Mouse (Mus musculus): Measurements from ENCODE around the gene Fuz. TPM values are rescaled to one million over a fixed set of nuclear protein-coding genes. Genes with fewer than 3 reads are reported as not detected.

The Fuz gene
- polyA plus RNA-seq, 1 experiment from 2014 or later = 17.6 TPM

GRCm38 (mm10) chr7:44864595-44865542 lies 31.0 kb upstream of the Fuz start:
- Histone ChIP-seq H3K4me1 (replicated peaks; ENCODE audit: control insufficient read depth, insufficient read depth, low read length) (peaks cover 39% of the 10 kb centered on the region), H3K27me3 (replicated peaks; ENCODE audit: control insufficient read depth, insufficient read depth, low read length) (no peaks in the 10 kb centered on the region), H3K4me2 (no peak overlapping the region), H3K27ac (ENCODE audit: low read depth, low read length) (no peak overlapping the region), H3K9me3 (ENCODE audit: control insufficient read depth, low read length) (no peaks in the 10 kb centered on the region), H3K4me3 (ENCODE audit: low read depth, low read length) (no peak overlapping the region), H3K36me3 (ENCODE audit: control insufficient read depth, insufficient read depth, low read length) (peaks cover 44% of the 10 kb centered on the region), H3K9ac (ENCODE audit: low read depth, low read length) (no peak overlapping the region)
- DNase-seq (ENCODE audit: low spot score) (no peak), ATAC-seq (replicated peaks; ENCODE audit: low FRiP score) (no peak)
- WGBS = 86% methylated on average over 24 of the region's 24 CpGs

GRCm38 (mm10) chr7:44866276-44867009 lies 29.4 kb upstream of the Fuz start:
- no peak for DNase-seq (ENCODE audit: low spot score)
- H3K36me3 ChIP-seq (ENCODE audit: control insufficient read depth, insufficient read depth, low read length) = peaks cover 42% of the 10 kb centered on the region
- H3K4me3 ChIP-seq (ENCODE audit: low read depth, low read length) = peak overlapping the region; percentile 94; the same call in 1 of the 2 replicates
- no peak overlapping the region for H3K9ac ChIP-seq (ENCODE audit: low read depth, low read length)
- 62% methylated on average over 15 of the region's 15 CpGs for WGBS
- no peaks in the 10 kb centered on the region for H3K27me3 ChIP-seq (replicated peaks; ENCODE audit: control insufficient read depth, insufficient read depth, low read length)
- 0 out of 2 replicates have a peak overlapping the region, but pooled peaks have one; percentile 13 for H3K27ac ChIP-seq (ENCODE audit: low read depth, low read length)
- H3K4me1 ChIP-seq (replicated peaks; ENCODE audit: control insufficient read depth, insufficient read depth, low read length) = peaks cover 36% of the 10 kb centered on the region
- ATAC-seq (replicated peaks; ENCODE audit: low FRiP score) = no peak
- peak overlapping the region; percentile 91 for H3K4me2 ChIP-seq
- no peaks in the 10 kb centered on the region for H3K9me3 ChIP-seq (ENCODE audit: control insufficient read depth, low read length)

- Histone ChIP-seq H3K9ac (ENCODE audit: low read depth, low read length) (no peak overlapping the region), H3K36me3 (ENCODE audit: control insufficient read depth, insufficient read depth, low read length) (peaks cover 35% of the 10 kb centered on the region), H3K9me3 (ENCODE audit: control insufficient read depth, low read length) (no peaks in the 10 kb centered on the region), H3K4me1 (replicated peaks; ENCODE audit: control insufficient read depth, insufficient read depth, low read length) (peaks cover 36% of the 10 kb centered on the region), H3K27ac (ENCODE audit: low read depth, low read length) (no peak overlapping the region), H3K4me3 (ENCODE audit: low read depth, low read length) (peak overlapping the region; percentile 94), H3K27me3 (replicated peaks; ENCODE audit: control insufficient read depth, insufficient read depth, low read length) (no peaks in the 10 kb centered on the region), H3K4me2 (peak overlapping the region; percentile 91)
- no peak for ATAC-seq (replicated peaks; ENCODE audit: low FRiP score)
- no peak for DNase-seq (ENCODE audit: low spot score)
- 78% methylated on average over 19 of the region's 19 CpGs for WGBS
Observed at GRCm38 (mm10) chr7:44867010-44867702, 28.7 kb upstream of the Fuz start.

- ATAC-seq (replicated peaks; ENCODE audit: low FRiP score) (no peak), DNase-seq (ENCODE audit: low spot score) (no peak)
- Histone ChIP-seq H3K27ac (ENCODE audit: low read depth, low read length) (no peak overlapping the region), H3K4me2 (peak overlapping the region; percentile 91), H3K36me3 (ENCODE audit: control insufficient read depth, insufficient read depth, low read length) (peaks cover 30% of the 10 kb centered on the region), H3K9me3 (ENCODE audit: control insufficient read depth, low read length) (no peaks in the 10 kb centered on the region), H3K4me1 (replicated peaks; ENCODE audit: control insufficient read depth, insufficient read depth, low read length) (peaks cover 36% of the 10 kb centered on the region), H3K4me3 (ENCODE audit: low read depth, low read length) (peak overlapping the region; percentile 94), H3K9ac (ENCODE audit: low read depth, low read length) (0 out of 2 replicates have a peak overlapping the region, but pooled peaks have one; percentile 97), H3K27me3 (replicated peaks; ENCODE audit: control insufficient read depth, insufficient read depth, low read length) (no peaks in the 10 kb centered on the region)
- 66% methylated on average over 9 of the region's 9 CpGs for WGBS
Observed at GRCm38 (mm10) chr7:44867802-44868201, 28.1 kb upstream of the Fuz start.

GRCm38 (mm10) chr7:44868465-44868864 lies 27.4 kb upstream of the Fuz start:
- Histone ChIP-seq H3K4me3 (ENCODE audit: low read depth, low read length) (peak overlapping the region; percentile 94), H3K4me1 (replicated peaks; ENCODE audit: control insufficient read depth, insufficient read depth, low read length) (peaks cover 36% of the 10 kb centered on the region), H3K9me3 (ENCODE audit: control insufficient read depth, low read length) (no peaks in the 10 kb centered on the region), H3K4me2 (peak overlapping the region; percentile 91), H3K27me3 (replicated peaks; ENCODE audit: control insufficient read depth, insufficient read depth, low read length) (no peaks in the 10 kb centered on the region), H3K9ac (ENCODE audit: low read depth, low read length) (peak overlapping the region; percentile 97), H3K27ac (ENCODE audit: low read depth, low read length) (peak overlapping the region; percentile 99; the same call in 1 of the 2 replicates), H3K36me3 (ENCODE audit: control insufficient read depth, insufficient read depth, low read length) (peaks cover 24% of the 10 kb centered on the region)
- ATAC-seq (replicated peaks; ENCODE audit: low FRiP score) (no peak), DNase-seq (ENCODE audit: low spot score) (no peak)
- WGBS = 14% methylated on average over 16 of the region's 16 CpGs

- Histone ChIP-seq H3K4me3 (ENCODE audit: low read depth, low read length) (peak overlapping the region; percentile 94), H3K9ac (ENCODE audit: low read depth, low read length) (peak overlapping the region; percentile 97), H3K9me3 (ENCODE audit: control insufficient read depth, low read length) (no peaks in the 10 kb centered on the region), H3K4me2 (peak overlapping the region; percentile 91), H3K27me3 (replicated peaks; ENCODE audit: control insufficient read depth, insufficient read depth, low read length) (no peaks in the 10 kb centered on the region), H3K4me1 (replicated peaks; ENCODE audit: control insufficient read depth, insufficient read depth, low read length) (peaks cover 36% of the 10 kb centered on the region), H3K27ac (ENCODE audit: low read depth, low read length) (peak overlapping the region; percentile 99), H3K36me3 (ENCODE audit: control insufficient read depth, insufficient read depth, low read length) (peaks cover 17% of the 10 kb centered on the region)
- ATAC-seq (replicated peaks; ENCODE audit: low FRiP score) (peak; percentile 49), DNase-seq (ENCODE audit: low spot score) (peak; percentile 76)
- under 1% methylated on average over 102 of the region's 108 CpGs for whole genome bisulfite sequencing
Observed at GRCm38 (mm10) chr7:44868919-44869696, 26.8 kb upstream of the Fuz start.

GRCm38 (mm10) chr7:44869697-44870528 lies 26.0 kb upstream of the Fuz start, which contains the start of gene Ptov1:
Gene Ptov1 (minus strand): TSS chr7:44869788.
- ATAC-seq (replicated peaks; ENCODE audit: low FRiP score) = peak; percentile 87

More at GRCm38 (mm10) chr7:44869697-44870528, 26.0 kb upstream of the Fuz start, which contains the start of gene Ptov1:
- peak within 1 kb of the TSS; percentile 91 for H3K4me2 ChIP-seq
- DNase-seq (ENCODE audit: low spot score) = peak; percentile 87
- H3K27ac ChIP-seq (ENCODE audit: low read depth, low read length) = peak within 1 kb of the TSS; percentile 99
- peaks cover 36% of the 10 kb centered on the region for H3K4me1 ChIP-seq (replicated peaks; ENCODE audit: control insufficient read depth, insufficient read depth, low read length)
- peaks cover 9% of the 10 kb centered on the region; the same call in 1 of the 2 replicates for H3K36me3 ChIP-seq (ENCODE audit: control insufficient read depth, insufficient read depth, low read length)
- H3K9ac ChIP-seq (ENCODE audit: low read depth, low read length) = peak within 1 kb of the TSS; percentile 97
- H3K4me3 ChIP-seq (ENCODE audit: low read depth, low read length) = peak within 1 kb of the TSS; percentile 94
- no peaks in the 10 kb centered on the region for H3K9me3 ChIP-seq (ENCODE audit: control insufficient read depth, low read length)
- WGBS = 10% methylated on average over 29 of the region's 29 CpGs
- H3K27me3 ChIP-seq (replicated peaks; ENCODE audit: control insufficient read depth, insufficient read depth, low read length) = no peaks in the 10 kb centered on the region

Measured in liver, embryonic 11.5 days (tissue).